Mouse (Mus musculus) forebrain, embryonic 12.5 days (tissue): Measurements from ENCODE around the gene Eps8l2. TPM values are rescaled to one million over a fixed set of nuclear protein-coding genes. Genes with fewer than 3 reads are reported as not detected.

Experiments used
- ATAC-seq: fragments of 200-750 bp; cut with Nextera tagmentation; 2 replicates; pipeline ENCODE4 v1.8.0; 2017; ENCODE audit warnings: moderate TSS enrichment; ENCODE audit not compliant: low FRiP score
- H3K27ac ChIP-seq: fragments of 300-500 bp; sonication (generic); 2 replicates; pipeline ENCODE4 v1.5.1; 2016; ENCODE audit warnings: mild to moderate bottlenecking
- H3K27me3 ChIP-seq: fragments of 300-500 bp; sonication (generic); 2 replicates; pipeline ENCODE4 v1.6.1; 2016; ENCODE audit warnings: mild to moderate bottlenecking
- H3K36me3 ChIP-seq: fragments of 300-500 bp; sonication (generic); replicated peaks from 2 replicates; pipeline ENCODE4 v1.6.1; 2016; ENCODE audit warnings: mild to moderate bottlenecking
- H3K4me1 ChIP-seq: fragments of 300-500 bp; sonication (generic); 2 replicates; pipeline ENCODE4 v1.6.1; 2016
- H3K4me2 ChIP-seq: fragments of 300-500 bp; sonication (generic); 2 replicates; pipeline ENCODE4 v1.6.1; 2016; ENCODE audit warnings: mild to moderate bottlenecking, moderate library complexity
- H3K4me3 ChIP-seq: fragments of 300-500 bp; sonication (generic); replicated peaks from 2 replicates; pipeline ENCODE4 v1.5.1; 2016; ENCODE audit warnings: mild to moderate bottlenecking
- H3K9ac ChIP-seq: fragments of 300-500 bp; sonication (generic); 2 replicates; pipeline ENCODE4 v1.6.1; 2016; ENCODE audit warnings: mild to moderate bottlenecking
- H3K9me3 ChIP-seq: fragments of 300-500 bp; sonication (generic); 2 replicates; pipeline ENCODE4 v1.6.1; 2016
- WGBS: fragments of 180-500 bp; shearing (Covaris S2); methylation state at CpG from one replicate; pipeline ENCODE4 v1.1.7; 2016; 5-methylcytosine and 5-hydroxymethylcytosine counted together
- polyA plus RNA-seq: library from polyadenylated mRNA; unstranded; fragments of >200 nt; fragmentation: Nextera tagmentation; extraction: Ambion mirVana; gene quantifications from 2 replicates; pipeline ENCODE4 v1.2.1, GENCODE M21; 2016

Eps8l2 gene
- polyA plus RNA-seq, 1 experiment from 2014 or later: 1.7 TPM

DNA sequence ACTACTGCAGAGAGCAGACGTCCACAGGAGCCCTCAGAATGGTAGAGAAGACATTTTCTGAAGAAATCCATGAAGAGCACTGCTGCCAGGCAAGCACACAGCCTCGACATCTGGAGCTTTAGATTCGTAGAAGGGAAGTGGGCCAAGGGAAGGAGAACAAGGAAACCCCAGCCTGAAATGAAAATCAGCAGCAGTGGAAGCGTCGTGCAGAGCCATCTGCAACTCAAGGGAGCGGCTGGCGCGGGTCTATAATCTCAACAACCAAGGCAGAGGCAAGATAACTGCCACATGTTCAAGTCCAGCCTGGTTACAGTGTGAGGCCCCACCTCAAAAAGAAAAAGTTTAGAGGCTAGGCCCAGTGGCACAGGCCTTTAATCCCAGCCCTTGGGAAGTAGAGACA, 23.6 kb upstream of the Eps8l2 start:
- no peak for ATAC-seq
- H3K36me3 ChIP-seq: peaks cover 96% of the 10 kb centered on the region
- WGBS: 92% methylated on average over 8 of the region's 8 CpGs

GRCm38 (mm10) chr7:141315974-141316373, 22.7 kb upstream of the Eps8l2 start:
- no peak overlapping the region for H3K4me3 ChIP-seq
- H3K9ac ChIP-seq: no peak overlapping the region
- no peak for ATAC-seq
- no peak overlapping the region for H3K4me2 ChIP-seq
- WGBS: 75% methylated on average over 5 of the region's 5 CpGs
- peaks cover 96% of the 10 kb centered on the region for H3K36me3 ChIP-seq
- H3K27ac ChIP-seq: no peak overlapping the region
- no peaks in the 10 kb centered on the region for H3K9me3 ChIP-seq
- no peaks in the 10 kb centered on the region for H3K4me1 ChIP-seq
- H3K27me3 ChIP-seq: no peaks in the 10 kb centered on the region

More for the DNA sequence above, 23.6 kb upstream of the Eps8l2 start:
- H3K27ac ChIP-seq: no peak overlapping the region
- H3K4me1 ChIP-seq: no peaks in the 10 kb centered on the region
- no peak overlapping the region for H3K4me2 ChIP-seq
- H3K4me3 ChIP-seq: no peak overlapping the region
- H3K9me3 ChIP-seq: no peaks in the 10 kb centered on the region
- H3K9ac ChIP-seq: no peak overlapping the region
- H3K27me3 ChIP-seq: no peaks in the 10 kb centered on the region

DNA sequence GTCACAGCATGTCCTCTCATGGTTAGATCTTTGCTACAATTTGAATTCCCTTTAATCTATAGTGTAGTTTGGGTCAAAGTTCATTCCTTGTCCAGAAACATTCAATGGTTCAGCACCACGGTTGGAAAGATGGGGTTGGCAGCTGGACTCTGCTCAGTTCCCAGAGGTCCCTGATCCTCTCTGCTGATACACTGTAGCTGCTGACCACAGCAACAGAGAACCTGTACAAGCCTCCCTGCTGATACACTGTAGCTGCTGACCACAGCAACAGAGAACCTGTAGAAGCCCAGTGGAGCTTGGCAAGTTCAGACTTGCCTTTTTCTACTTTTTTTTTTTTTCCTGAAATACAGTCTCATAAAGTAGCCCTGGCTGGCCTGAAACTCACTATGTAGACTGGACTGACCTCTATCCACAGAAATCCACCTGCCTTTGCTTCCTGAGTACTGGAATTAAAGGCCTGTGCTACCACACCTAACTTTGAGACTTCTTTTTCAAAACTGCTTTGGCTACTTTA, 21.0 kb upstream of the Eps8l2 start:
- Histone ChIP-seq H3K4me2 (no peak overlapping the region), H3K4me1 (no peaks in the 10 kb centered on the region), H3K36me3 (peaks cover 96% of the 10 kb centered on the region), H3K9me3 (no peaks in the 10 kb centered on the region), H3K27me3 (no peaks in the 10 kb centered on the region), H3K27ac (no peak overlapping the region), H3K4me3 (no peak overlapping the region), H3K9ac (no peak overlapping the region)
- 76% methylated on average over 1 of the region's 1 CpGs for WGBS
- ATAC-seq: no peak

GRCm38 (mm10) chr7:141319446-141319845, 19.2 kb upstream of the Eps8l2 start:
- Histone ChIP-seq H3K4me2 (no peak overlapping the region), H3K9me3 (no peaks in the 10 kb centered on the region), H3K9ac (no peak overlapping the region), H3K4me1 (0 out of 2 replicates have a peak, but pooled peaks cover 1% of the 10 kb centered on the region), H3K4me3 (no peak overlapping the region), H3K27ac (no peak overlapping the region), H3K36me3 (peaks cover 97% of the 10 kb centered on the region), H3K27me3 (no peaks in the 10 kb centered on the region)
- no peak for ATAC-seq
- WGBS: 88% methylated on average over 2 of the region's 2 CpGs

GRCm38 (mm10) chr7:141324686-141325085, 14.0 kb upstream of the Eps8l2 start:
- WGBS: 86% methylated on average over 1 of the region's 1 CpGs
- no peak for ATAC-seq
- H3K4me2 ChIP-seq: no peak overlapping the region
- H3K9ac ChIP-seq: no peak overlapping the region
- H3K27ac ChIP-seq: no peak overlapping the region
- no peaks in the 10 kb centered on the region for H3K9me3 ChIP-seq
- no peak overlapping the region for H3K4me3 ChIP-seq
- no peaks in the 10 kb centered on the region for H3K27me3 ChIP-seq
- H3K36me3 ChIP-seq: peaks cover 48% of the 10 kb centered on the region
- peaks cover 31% of the 10 kb centered on the region for H3K4me1 ChIP-seq

DNA sequence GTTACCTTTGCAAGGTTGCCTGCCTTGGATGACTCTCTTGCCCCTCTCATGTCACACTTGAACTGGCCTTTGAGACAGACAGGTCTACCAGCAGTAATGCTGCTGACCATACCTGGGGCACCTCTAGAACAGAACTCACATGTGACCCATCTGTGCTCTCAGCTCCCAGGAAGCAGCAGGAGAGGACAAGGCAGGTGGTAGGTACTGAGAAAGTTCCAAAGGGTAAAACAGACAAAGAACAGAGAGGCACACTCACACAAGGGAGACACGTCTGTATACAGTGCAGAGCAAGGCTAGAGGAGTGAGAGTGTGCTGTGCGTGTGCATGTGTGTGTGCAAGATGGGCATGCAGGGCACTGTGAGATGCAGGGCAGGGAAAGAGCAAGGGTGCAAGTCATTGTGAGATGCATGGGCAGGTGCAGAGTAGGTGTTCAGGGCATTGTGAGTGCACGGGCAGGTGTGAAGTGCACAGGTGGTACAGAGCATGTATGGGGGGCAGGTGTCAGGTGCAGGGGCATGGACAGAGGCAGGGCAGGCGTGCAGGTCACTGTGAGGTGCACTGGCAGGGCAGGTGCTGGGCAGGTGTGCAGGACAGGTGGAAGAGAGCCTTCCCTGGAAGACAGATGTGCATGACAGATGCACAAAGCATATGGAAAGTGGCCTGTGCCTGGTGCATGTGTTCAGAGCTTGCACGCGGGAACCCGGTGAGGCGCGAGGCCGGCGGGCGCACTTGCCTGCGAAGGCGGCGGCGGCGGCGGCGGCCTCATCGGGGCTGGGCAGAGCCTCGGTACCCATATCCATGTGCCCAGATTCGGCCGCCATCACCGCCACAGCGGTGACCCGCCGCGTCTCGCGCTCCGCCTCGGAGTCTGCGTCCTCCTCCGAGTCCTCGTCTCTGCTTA, 11.9 kb upstream of the Eps8l2 start:
- H3K36me3 ChIP-seq: peaks cover 28% of the 10 kb centered on the region
- 5% methylated on average over 35 of the region's 35 CpGs for WGBS
- peak overlapping the region; percentile 99 for H3K27ac ChIP-seq
- peak overlapping the region; percentile 86 for H3K4me2 ChIP-seq
- H3K9me3 ChIP-seq: no peaks in the 10 kb centered on the region
- no peaks in the 10 kb centered on the region for H3K27me3 ChIP-seq
- peak overlapping the region; percentile 83 for H3K9ac ChIP-seq
- peak; percentile 42 for ATAC-seq
- H3K4me1 ChIP-seq: peaks cover 31% of the 10 kb centered on the region
- H3K4me3 ChIP-seq: peak overlapping the region; percentile 69

DNA sequence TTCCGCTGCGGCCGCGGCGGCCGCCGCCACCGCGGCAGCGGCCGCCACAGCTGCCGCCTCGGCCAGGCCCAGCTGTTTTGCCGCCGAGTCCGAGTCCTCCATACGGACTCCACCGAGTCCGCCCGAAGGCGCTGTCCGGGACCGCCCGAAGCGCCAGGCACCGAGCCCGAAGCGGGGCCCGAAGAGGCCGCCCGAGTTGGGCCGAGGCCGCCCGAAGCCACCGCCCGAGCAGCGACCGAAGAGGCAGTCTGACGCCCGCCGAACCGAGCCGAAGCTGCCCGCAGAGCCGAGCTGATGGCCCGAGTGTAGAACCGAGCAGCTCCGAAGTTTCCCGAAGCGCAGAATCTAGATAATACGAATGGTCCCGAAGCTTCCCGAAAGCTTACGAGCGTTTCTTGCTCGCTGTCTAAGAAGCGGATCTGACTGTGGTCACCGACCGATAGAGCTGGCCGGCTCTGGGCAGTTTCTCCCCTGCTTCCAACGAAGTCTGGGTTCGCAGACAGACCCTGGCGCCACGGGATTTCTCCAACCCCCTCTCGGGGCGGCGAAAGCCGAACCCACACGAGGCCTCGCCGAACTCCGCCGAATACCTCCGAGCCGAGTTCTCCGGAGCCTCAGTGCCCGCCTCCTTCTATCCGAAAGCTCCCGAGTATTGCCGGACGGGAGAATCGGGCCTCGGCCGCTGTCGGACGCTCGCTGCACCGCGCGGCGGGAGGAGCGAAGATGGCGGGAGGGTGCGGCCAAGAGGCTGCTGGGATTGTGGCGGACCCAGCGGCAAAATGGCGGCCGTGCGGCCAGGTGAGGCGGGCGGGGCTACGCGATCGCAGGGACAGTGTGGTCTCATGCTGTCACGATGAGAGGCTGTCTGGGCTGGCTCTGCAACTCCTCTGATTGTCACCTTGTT, 11.0 kb upstream of the Eps8l2 start, which contains the start of the genes Deaf1 and Tmem80:
TSS of gene Deaf1 (minus strand) at position 222 of the 904 bp plus-strand sequence.
TSS of gene Tmem80 (plus strand) at position 271 of the 904 bp plus-strand sequence.
- WGBS: under 1% methylated on average over 104 of the region's 105 CpGs
- H3K27ac ChIP-seq: peak within 1 kb of the TSS; percentile 99
- H3K9ac ChIP-seq: peak within 1 kb of the TSS; percentile 83
- ATAC-seq: peak; percentile 95
- H3K4me1 ChIP-seq: peaks cover 31% of the 10 kb centered on the region
- no peaks in the 10 kb centered on the region for H3K9me3 ChIP-seq
- peak within 1 kb of the TSS; percentile 69 for H3K4me3 ChIP-seq
- H3K36me3 ChIP-seq: peaks cover 24% of the 10 kb centered on the region
- H3K27me3 ChIP-seq: no peaks in the 10 kb centered on the region
- H3K4me2 ChIP-seq: peak within 1 kb of the TSS; percentile 86

DNA sequence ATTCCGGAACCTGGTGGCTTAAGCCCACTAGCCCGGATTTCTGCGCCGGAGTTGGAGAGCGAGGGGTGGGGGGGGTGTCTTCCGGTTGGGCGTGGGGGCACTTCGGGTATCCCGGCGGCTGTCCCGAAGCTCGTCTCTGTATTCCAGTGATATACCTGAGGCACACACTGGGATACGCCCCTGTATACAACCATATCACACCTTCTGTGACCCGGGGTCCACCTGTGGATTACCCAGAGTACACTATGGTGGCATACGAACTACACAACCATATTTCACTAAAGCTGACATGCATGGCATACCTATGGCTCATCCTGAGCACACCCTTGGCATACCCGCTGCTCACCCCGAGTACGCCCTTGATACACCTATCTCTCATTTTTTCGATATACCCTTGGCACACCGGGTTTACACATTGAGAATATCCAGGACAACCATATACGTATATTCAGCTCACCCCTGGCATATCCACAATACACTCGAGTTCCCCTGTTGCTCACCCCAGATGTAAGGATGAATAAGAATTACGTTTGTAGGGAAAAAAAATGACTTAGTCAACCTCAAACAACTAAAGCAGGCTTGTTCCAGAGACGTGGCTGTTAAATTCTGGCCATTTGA, 10.2 kb upstream of the Eps8l2 start:
- WGBS: 16% methylated on average over 24 of the region's 24 CpGs

DNA sequence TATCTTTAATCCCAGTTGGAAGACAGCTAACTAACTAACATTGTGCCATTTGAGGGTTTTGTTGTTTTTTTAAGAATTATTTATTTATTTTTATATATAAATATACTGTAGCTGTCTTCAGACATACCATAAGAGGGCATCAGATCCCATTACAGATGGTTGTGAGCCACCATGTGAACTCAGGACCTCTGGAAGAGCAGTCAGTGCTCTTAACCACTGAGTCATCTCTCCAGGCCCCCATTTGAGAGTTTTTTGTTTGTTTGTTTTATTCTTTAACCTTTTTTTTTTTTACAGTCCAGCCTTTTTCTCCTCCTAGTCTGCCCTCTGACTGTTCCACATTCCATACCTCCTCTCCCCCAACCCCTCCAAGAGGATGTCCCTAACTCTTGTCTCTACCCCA, 8.0 kb upstream of the Eps8l2 start:
- Histone ChIP-seq H3K4me3 (no peak overlapping the region), H3K27ac (no peak overlapping the region), H3K4me2 (no peak overlapping the region), H3K4me1 (peaks cover 22% of the 10 kb centered on the region), H3K9ac (no peak overlapping the region), H3K27me3 (no peaks in the 10 kb centered on the region), H3K36me3 (peaks cover 30% of the 10 kb centered on the region), H3K9me3 (no peaks in the 10 kb centered on the region)
- no peak for ATAC-seq

More for the DNA sequence above, 10.2 kb upstream of the Eps8l2 start:
- Histone ChIP-seq H3K9ac (peak overlapping the region; percentile 83), H3K36me3 (peaks cover 24% of the 10 kb centered on the region), H3K9me3 (no peaks in the 10 kb centered on the region), H3K4me2 (peak overlapping the region; percentile 86), H3K4me3 (peak overlapping the region; percentile 69), H3K27ac (peak overlapping the region; percentile 99), H3K27me3 (no peaks in the 10 kb centered on the region), H3K4me1 (peaks cover 31% of the 10 kb centered on the region)
- ATAC-seq: peak; percentile 18

DNA sequence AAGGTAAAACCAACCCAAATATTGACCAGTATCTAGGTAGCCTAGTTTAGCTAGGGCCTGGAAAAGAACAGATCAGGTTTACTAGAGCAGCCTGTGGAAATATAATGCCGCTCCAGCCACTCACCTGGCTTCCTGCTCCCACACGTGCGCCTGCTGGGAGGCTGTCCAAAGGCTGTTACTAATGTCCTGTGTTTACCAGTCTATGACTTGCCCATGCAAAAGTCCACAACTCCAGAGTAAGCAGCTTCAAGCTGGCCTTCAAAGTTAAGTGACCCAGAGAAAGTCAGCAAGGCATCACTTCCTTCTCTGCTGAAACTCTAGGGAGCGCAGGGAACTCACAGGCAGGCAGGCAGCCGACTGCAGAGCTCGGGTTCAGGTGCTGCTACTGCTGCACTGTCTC, 6.7 kb upstream of the Eps8l2 start:
- H3K9me3 ChIP-seq: no peaks in the 10 kb centered on the region
- no peak overlapping the region for H3K4me2 ChIP-seq
- 83% methylated on average over 6 of the region's 6 CpGs for WGBS
- H3K4me1 ChIP-seq: peaks cover 9% of the 10 kb centered on the region
- H3K27me3 ChIP-seq: no peaks in the 10 kb centered on the region
- no peak overlapping the region for H3K27ac ChIP-seq
- peaks cover 36% of the 10 kb centered on the region for H3K36me3 ChIP-seq
- peak overlapping the region; percentile 25; the same call in 1 of the 2 replicates for H3K9ac ChIP-seq
- H3K4me3 ChIP-seq: no peak overlapping the region
- ATAC-seq: no peak

GRCm38 (mm10) chr7:141335044-141335579, 3.6 kb upstream of the Eps8l2 start:
- Histone ChIP-seq H3K4me1 (peaks cover 7% of the 10 kb centered on the region), H3K9ac (no peak overlapping the region), H3K4me3 (no peak overlapping the region), H3K27ac (no peak overlapping the region), H3K4me2 (no peak overlapping the region), H3K27me3 (peaks cover 25% of the 10 kb centered on the region), H3K9me3 (no peaks in the 10 kb centered on the region), H3K36me3 (peaks cover 36% of the 10 kb centered on the region)
- 82% methylated on average over 2 of the region's 2 CpGs for WGBS
- no peak for ATAC-seq
